Mouse (Mus musculus): ENCODE data around the gene Prss40. TPM values are rescaled to one million over a fixed set of nuclear protein-coding genes. Genes with fewer than 3 reads are reported as not detected.
"Not testable (repeated sequence)": the region's sequence is repeated elsewhere in the genome, so short reads cannot be mapped to it uniquely, and the experiment has no call there.

The Prss40 gene
- polyA plus RNA-seq, 1 experiment from 2014 or later: not detected

GRCm38 (mm10) chr1:34523647-34524046, 37.1 kb downstream of the Prss40 start:
- no peaks in the 10 kb centered on the region for H3K36me3 ChIP-seq
- H3K9me3 ChIP-seq (replicated peaks): no peaks in the 10 kb centered on the region
- WGBS: 86% methylated on average over 3 of the region's 3 CpGs
- ATAC-seq (ENCODE audit: low FRiP score): no peak
- no peak overlapping the region for H3K4me3 ChIP-seq (replicated peaks)
- H3K9ac ChIP-seq (replicated peaks): no peak overlapping the region
- no peak overlapping the region for H3K4me2 ChIP-seq
- H3K4me1 ChIP-seq: no peaks in the 10 kb centered on the region
- no peak overlapping the region for H3K27ac ChIP-seq (replicated peaks)
- H3K27me3 ChIP-seq (replicated peaks): no peaks in the 10 kb centered on the region

- Histone ChIP-seq H3K9me3 (replicated peaks) (no peaks in the 10 kb centered on the region), H3K4me1 (no peaks in the 10 kb centered on the region), H3K27ac (replicated peaks) (no peak overlapping the region), H3K4me2 (no peak overlapping the region), H3K9ac (replicated peaks) (no peak overlapping the region), H3K4me3 (replicated peaks) (no peak overlapping the region), H3K27me3 (replicated peaks) (no peaks in the 10 kb centered on the region), H3K36me3 (no peaks in the 10 kb centered on the region)
- ATAC-seq (ENCODE audit: low FRiP score): no peak
- WGBS: 88% methylated on average over 3 of the region's 3 CpGs
Observed at GRCm38 (mm10) chr1:34522850-34523244, 37.9 kb downstream of the Prss40 start.

GRCm38 (mm10) chr1:34522205-34522849, 38.4 kb downstream of the Prss40 start:
- H3K4me2 ChIP-seq: no peak overlapping the region
- H3K27ac ChIP-seq (replicated peaks): no peak overlapping the region
- H3K27me3 ChIP-seq (replicated peaks): no peaks in the 10 kb centered on the region
- H3K9me3 ChIP-seq (replicated peaks): no peaks in the 10 kb centered on the region
- H3K36me3 ChIP-seq: no peaks in the 10 kb centered on the region
- H3K4me1 ChIP-seq: no peaks in the 10 kb centered on the region
- H3K9ac ChIP-seq (replicated peaks): no peak overlapping the region
- H3K4me3 ChIP-seq (replicated peaks): no peak overlapping the region
- no peak for ATAC-seq (ENCODE audit: low FRiP score)
- WGBS: 90% methylated on average over 6 of the region's 6 CpGs

GRCm38 (mm10) chr1:34518259-34518658, 42.5 kb downstream of the Prss40 start:
- Histone ChIP-seq H3K4me3 (replicated peaks) (no peak overlapping the region), H3K36me3 (no peaks in the 10 kb centered on the region), H3K27me3 (replicated peaks) (no peaks in the 10 kb centered on the region), H3K4me2 (no peak overlapping the region), H3K4me1 (no peaks in the 10 kb centered on the region), H3K9me3 (replicated peaks) (no peaks in the 10 kb centered on the region), H3K9ac (replicated peaks) (no peak overlapping the region), H3K27ac (replicated peaks) (no peak overlapping the region)
- 76% methylated on average over 1 of the region's 1 CpGs for WGBS
- no peak for ATAC-seq (ENCODE audit: low FRiP score)

- H3K9ac ChIP-seq (replicated peaks); H3K36me3 ChIP-seq; H3K4me3 ChIP-seq (replicated peaks); H3K27ac ChIP-seq (replicated peaks); H3K9me3 ChIP-seq (replicated peaks); H3K4me1 ChIP-seq; H3K4me2 ChIP-seq; ATAC-seq (ENCODE audit: low FRiP score); H3K27me3 ChIP-seq (replicated peaks): not testable (repeated sequence)
- WGBS: 83% methylated on average over 1 of the region's 1 CpGs
Observed at GRCm38 (mm10) chr1:34517797-34518196, 42.9 kb downstream of the Prss40 start.

- not testable (repeated sequence) for H3K27me3 ChIP-seq (replicated peaks); H3K36me3 ChIP-seq; H3K27ac ChIP-seq (replicated peaks); H3K9me3 ChIP-seq (replicated peaks); H3K9ac ChIP-seq (replicated peaks); ATAC-seq (ENCODE audit: low FRiP score); H3K4me1 ChIP-seq; H3K4me3 ChIP-seq (replicated peaks); H3K4me2 ChIP-seq
- WGBS: 72% methylated on average over 6 of the region's 6 CpGs
Observed at GRCm38 (mm10) chr1:34517297-34517696, 43.4 kb downstream of the Prss40 start.

- 46% methylated on average over 5 of the region's 5 CpGs for WGBS
- ATAC-seq (ENCODE audit: low FRiP score): no peak
Observed at GRCm38 (mm10) chr1:34516595-34516994, 44.1 kb downstream of the Prss40 start.

GRCm38 (mm10) chr1:34513068-34513467, 47.7 kb downstream of the Prss40 start:
- Histone ChIP-seq H3K4me1 (0 out of 2 replicates have a peak, but pooled peaks cover 3% of the 10 kb centered on the region), H3K36me3 (no peaks in the 10 kb centered on the region), H3K9ac (replicated peaks) (no peak overlapping the region), H3K4me2 (no peak overlapping the region), H3K27me3 (replicated peaks) (no peaks in the 10 kb centered on the region), H3K27ac (replicated peaks) (no peak overlapping the region), H3K9me3 (replicated peaks) (no peaks in the 10 kb centered on the region), H3K4me3 (replicated peaks) (no peak overlapping the region)
- ATAC-seq (ENCODE audit: low FRiP score): no peak
- 84% methylated on average over 4 of the region's 4 CpGs for WGBS

More at GRCm38 (mm10) chr1:34516595-34516994, 44.1 kb downstream of the Prss40 start:
- H3K4me1 ChIP-seq: no peaks in the 10 kb centered on the region
- no peaks in the 10 kb centered on the region for H3K36me3 ChIP-seq
- H3K27ac ChIP-seq (replicated peaks): no peak overlapping the region
- no peaks in the 10 kb centered on the region for H3K27me3 ChIP-seq (replicated peaks)
- H3K9me3 ChIP-seq (replicated peaks): no peaks in the 10 kb centered on the region
- no peak overlapping the region for H3K9ac ChIP-seq (replicated peaks)
- no peak overlapping the region for H3K4me3 ChIP-seq (replicated peaks)
- no peak overlapping the region for H3K4me2 ChIP-seq

- WGBS: 4% methylated on average over 3 of the region's 3 CpGs
- Histone ChIP-seq H3K27ac (replicated peaks) (no peak overlapping the region), H3K36me3 (no peaks in the 10 kb centered on the region), H3K4me3 (replicated peaks) (no peak overlapping the region), H3K9ac (replicated peaks) (no peak overlapping the region), H3K27me3 (replicated peaks) (no peaks in the 10 kb centered on the region), H3K4me1 (0 out of 2 replicates have a peak, but pooled peaks cover 3% of the 10 kb centered on the region), H3K4me2 (no peak overlapping the region), H3K9me3 (replicated peaks) (no peaks in the 10 kb centered on the region)
- 0 out of 2 replicates have a peak, but pooled peaks have one; percentile 17 for ATAC-seq (ENCODE audit: low FRiP score)
Observed at GRCm38 (mm10) chr1:34511027-34511426, 49.7 kb downstream of the Prss40 start.

- Histone ChIP-seq H3K9me3 (replicated peaks) (no peaks in the 10 kb centered on the region), H3K4me2 (peak overlapping the region; percentile 34), H3K9ac (replicated peaks) (no peak overlapping the region), H3K4me1 (0 out of 2 replicates have a peak, but pooled peaks cover 3% of the 10 kb centered on the region), H3K36me3 (no peaks in the 10 kb centered on the region), H3K4me3 (replicated peaks) (no peak overlapping the region), H3K27ac (replicated peaks) (no peak overlapping the region), H3K27me3 (replicated peaks) (no peaks in the 10 kb centered on the region)
- ATAC-seq (ENCODE audit: low FRiP score): no peak
- WGBS: 11% methylated on average over 7 of the region's 7 CpGs
Observed at GRCm38 (mm10) chr1:34510575-34510981, 50.2 kb downstream of the Prss40 start.

GRCm38 (mm10) chr1:34507986-34508385, 52.8 kb downstream of the Prss40 start:
- no peaks in the 10 kb centered on the region for H3K36me3 ChIP-seq
- H3K4me1 ChIP-seq: 0 out of 2 replicates have a peak, but pooled peaks cover 3% of the 10 kb centered on the region
- no peaks in the 10 kb centered on the region for H3K27me3 ChIP-seq (replicated peaks)
- WGBS: 68% methylated on average over 3 of the region's 3 CpGs
- H3K4me3 ChIP-seq (replicated peaks): no peak overlapping the region
- no peak for ATAC-seq (ENCODE audit: low FRiP score)
- no peak overlapping the region for H3K27ac ChIP-seq (replicated peaks)
- no peaks in the 10 kb centered on the region for H3K9me3 ChIP-seq (replicated peaks)
- H3K9ac ChIP-seq (replicated peaks): no peak overlapping the region
- H3K4me2 ChIP-seq: no peak overlapping the region

GRCm38 (mm10) chr1:34505970-34506551, 54.7 kb downstream of the Prss40 start:
- Histone ChIP-seq H3K36me3 (no peaks in the 10 kb centered on the region), H3K27me3 (replicated peaks) (no peaks in the 10 kb centered on the region), H3K27ac (replicated peaks) (no peak overlapping the region), H3K4me3 (replicated peaks) (no peak overlapping the region), H3K9ac (replicated peaks) (no peak overlapping the region), H3K4me1 (0 out of 2 replicates have a peak, but pooled peaks cover 3% of the 10 kb centered on the region), H3K4me2 (no peak overlapping the region), H3K9me3 (replicated peaks) (no peaks in the 10 kb centered on the region)
- WGBS: 83% methylated on average over 4 of the region's 4 CpGs
- ATAC-seq (ENCODE audit: low FRiP score): no peak
